Mouse (Mus musculus): Measurements from ENCODE around the gene Slc45a2.

- no peak for TF ChIP-seq EP300 (IDR thresholded peaks at IDR 0.05; ENCODE audit: insufficient read depth, low read depth, low read length)
- no peak for TF ChIP-seq POLR2A (IDR thresholded peaks at IDR 0.05; ENCODE audit: insufficient read depth, low read depth, low read length)
- TF ChIP-seq CTCF (IDR thresholded peaks at IDR 0.05) = no peak
Observed at GRCm38 (mm10) chr15:11062903-11063302, 62.4 kb downstream of the Slc45a2 start.
